Mouse (Mus musculus) embryonic facial prominence, embryonic 15.5 days (tissue): ENCODE results near the gene Cacna1c. TPM values are rescaled to one million over a fixed set of nuclear protein-coding genes. Genes with fewer than 3 reads are reported as not detected.

Source experiments
- polyA plus RNA-seq: library from polyadenylated mRNA; unstranded; fragments of >200 nt; fragmentation: Nextera tagmentation; extraction: Ambion mirVana; gene quantifications from 2 replicates; pipeline ENCODE4 v1.2.1, GENCODE M21; 2015

The Cacna1c gene
- polyA plus RNA-seq, 1 experiment from 2014 or later, result 5.0 TPM

Other genes starting within 250 kb of the Cacna1c start
- gene Dcp1b, start 21.2 kb downstream of the Cacna1c start, polyA plus RNA-seq, result 8.9 and 10.2 TPM in 2 replicates
- 0.04 and 0.11 TPM in 2 replicates for gene Cacna2d4, start 40.1 kb upstream of the Cacna1c start, polyA plus RNA-seq
- 0.13 and 0.17 TPM in 2 replicates for gene Lrtm2, start 134.3 kb upstream of the Cacna1c start, polyA plus RNA-seq
- 40.9 and 42.9 TPM in 2 replicates for gene Adipor2, start 221.3 kb upstream of the Cacna1c start, polyA plus RNA-seq